Mouse (Mus musculus): Measurements from ENCODE around the gene B3gnt9. TPM values are rescaled to one million over a fixed set of nuclear protein-coding genes. Genes with fewer than 3 reads are reported as not detected.
A peak's percentile ranks its signal among the peaks of the same experiment; 100 is the strongest.

The B3gnt9 gene
- 6.2 TPM for polyA plus RNA-seq (2012; fragmentation: generic; extraction: Trizol)

GRCm38 (mm10) chr8:105254966-105255350, at the start of gene B3gnt9:
B3gnt9 (minus strand) TSS chr8:105255153.
- no peaks in the 10 kb centered on the region for H3K27me3 ChIP-seq (ENCODE audit: control insufficient read depth, insufficient read depth, insufficient read length)
- H3K4me2 ChIP-seq (ENCODE audit: low read depth), result peak within 1 kb of the TSS; percentile 80
- H3ac ChIP-seq (ENCODE audit: control insufficient read depth, insufficient read length), result peak within 1 kb of the TSS; percentile 42
- TF ChIP-seq POLR2AphosphoS2 (IDR thresholded peaks at IDR 0.05; ENCODE audit: insufficient read length, low read depth), result peak; percentile 71
- TF ChIP-seq POLR2A (IDR thresholded peaks at IDR 0.05; ENCODE audit: insufficient read length, low read depth), result peak; percentile 42
- TF ChIP-seq USF1 (IDR thresholded peaks at IDR 0.05; ENCODE audit: low read depth), result peak; percentile 88
- no peak for TF ChIP-seq TCF3 (IDR thresholded peaks at IDR 0.05; ENCODE audit: insufficient read length, low read depth)
- TF ChIP-seq MYOD1 (IDR thresholded peaks at IDR 0.05; ENCODE audit: control insufficient read depth in 1 of 3, insufficient read length in 2 of 3, low read depth in 2 of 3), result peak in 2 of 3 experiments; percentile 30 to 34
- TF ChIP-seq MYOG (IDR thresholded peaks at IDR 0.05; ENCODE audit: control insufficient read depth in 1 of 3, insufficient read depth in 1 of 3, insufficient read length in 2 of 3, low read depth in 2 of 3), result no peak
- peak within 1 kb of the TSS; percentile 25 for H3K4me3 ChIP-seq
- peaks cover 14% of the 10 kb centered on the region for H3K36me3 ChIP-seq (ENCODE audit: control insufficient read depth, insufficient read depth)
- no peaks in the 10 kb centered on the region for H3K79me2 ChIP-seq (ENCODE audit: control insufficient read depth, insufficient read depth)

DNA sequence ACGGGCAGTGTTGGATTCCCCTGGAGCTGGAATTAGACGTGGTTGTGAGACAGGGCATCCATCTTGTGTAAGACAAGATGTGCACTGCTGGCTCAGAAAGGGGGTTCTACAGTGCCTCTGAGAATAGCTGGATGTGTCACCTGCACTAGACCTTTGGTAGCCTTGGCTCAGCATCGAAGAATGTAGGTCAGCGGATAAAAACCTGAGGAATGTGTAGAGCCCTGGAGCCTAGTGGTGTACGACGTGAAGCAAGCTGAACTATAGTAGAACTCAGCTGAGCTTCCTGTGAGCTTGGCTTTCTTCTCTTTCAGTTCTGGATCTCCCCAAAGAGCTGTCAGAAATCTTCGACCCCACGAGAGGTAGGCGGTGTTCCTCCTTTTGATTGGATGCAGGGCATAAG, 48.9 kb upstream of the B3gnt9 start:
- H3K4me2 ChIP-seq (ENCODE audit: low read depth), result no peak overlapping the region
- TF ChIP-seq MYOD1 (IDR thresholded peaks at IDR 0.05; ENCODE audit: control insufficient read depth in 1 of 3, insufficient read length in 2 of 3, low read depth in 2 of 3), result no peak
- TF ChIP-seq E2F4 (IDR thresholded peaks at IDR 0.05; ENCODE audit: insufficient read depth), result no peak
- TF ChIP-seq POLR2A (IDR thresholded peaks at IDR 0.05; ENCODE audit: insufficient read length, low read depth), result no peak
- TF ChIP-seq USF1 (IDR thresholded peaks at IDR 0.05; ENCODE audit: low read depth), result no peak
- no peak for TF ChIP-seq MYOG (IDR thresholded peaks at IDR 0.05; ENCODE audit: control insufficient read depth in 1 of 3, insufficient read depth in 1 of 3, insufficient read length in 2 of 3, low read depth in 2 of 3)
- TF ChIP-seq REST (IDR thresholded peaks at IDR 0.05; ENCODE audit: insufficient read depth, insufficient read length), result no peak
- H3K27me3 ChIP-seq (ENCODE audit: control insufficient read depth, insufficient read depth, insufficient read length), result no peaks in the 10 kb centered on the region
- peaks cover 16% of the 10 kb centered on the region for H3K79me2 ChIP-seq (ENCODE audit: control insufficient read depth, insufficient read depth)
- peaks cover 52% of the 10 kb centered on the region for H3K36me3 ChIP-seq (ENCODE audit: control insufficient read depth, insufficient read depth)
- no peak overlapping the region for H3ac ChIP-seq (ENCODE audit: control insufficient read depth, insufficient read length)
- no peak overlapping the region for H3K4me3 ChIP-seq

DNA sequence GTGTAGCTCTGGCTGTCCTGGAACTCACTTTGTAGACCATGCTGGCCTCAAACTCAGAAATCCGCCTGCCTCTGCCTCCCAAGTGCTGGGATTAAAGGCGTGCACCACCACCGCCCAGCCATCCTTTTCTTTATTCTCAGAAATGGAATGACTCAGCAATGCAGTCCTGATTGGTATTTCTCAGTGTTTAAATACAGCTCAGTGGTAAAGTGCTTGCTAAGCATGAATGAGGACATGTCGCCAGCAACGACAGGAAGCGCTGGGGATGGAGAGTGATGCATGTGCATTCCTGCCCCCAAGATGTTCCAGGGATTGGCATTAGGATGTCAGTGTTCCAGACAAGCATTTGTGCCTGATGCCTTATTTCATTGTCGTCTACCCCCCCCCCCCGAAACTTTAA, 48.4 kb upstream of the B3gnt9 start:
- peaks cover 20% of the 10 kb centered on the region for H3K79me2 ChIP-seq (ENCODE audit: control insufficient read depth, insufficient read depth)
- no peak overlapping the region for H3K4me3 ChIP-seq
- no peak overlapping the region for H3ac ChIP-seq (ENCODE audit: control insufficient read depth, insufficient read length)
- no peak overlapping the region for H3K4me2 ChIP-seq (ENCODE audit: low read depth)
- TF ChIP-seq TCF12 (IDR thresholded peaks at IDR 0.05; ENCODE audit: insufficient read depth, poor library complexity, severe bottlenecking), result no peak
- TF ChIP-seq MYOD1 (IDR thresholded peaks at IDR 0.05; ENCODE audit: control insufficient read depth in 1 of 3, insufficient read length in 2 of 3, low read depth in 2 of 3), result no peak
- no peak for TF ChIP-seq MYOG (IDR thresholded peaks at IDR 0.05; ENCODE audit: control insufficient read depth in 1 of 3, insufficient read depth in 1 of 3, insufficient read length in 2 of 3, low read depth in 2 of 3)
- no peak for TF ChIP-seq MAX (IDR thresholded peaks at IDR 0.05; ENCODE audit: low read depth)
- TF ChIP-seq POLR2A (IDR thresholded peaks at IDR 0.05; ENCODE audit: insufficient read length, low read depth), result no peak
- TF ChIP-seq E2F4 (IDR thresholded peaks at IDR 0.05; ENCODE audit: insufficient read depth), result no peak
- TF ChIP-seq POLR2AphosphoS2 (IDR thresholded peaks at IDR 0.05; ENCODE audit: insufficient read length, low read depth), result no peak
- no peak for TF ChIP-seq REST (IDR thresholded peaks at IDR 0.05; ENCODE audit: insufficient read depth, insufficient read length)
- no peak for TF ChIP-seq TCF3 (IDR thresholded peaks at IDR 0.05; ENCODE audit: insufficient read length, low read depth)
- TF ChIP-seq CEBPB (IDR thresholded peaks at IDR 0.05; ENCODE audit: insufficient read depth, poor library complexity, severe bottlenecking), result no peak
- no peak for TF ChIP-seq USF1 (IDR thresholded peaks at IDR 0.05; ENCODE audit: low read depth)
- H3K36me3 ChIP-seq (ENCODE audit: control insufficient read depth, insufficient read depth), result peaks cover 48% of the 10 kb centered on the region
- no peaks in the 10 kb centered on the region for H3K27me3 ChIP-seq (ENCODE audit: control insufficient read depth, insufficient read depth, insufficient read length)

GRCm38 (mm10) chr8:105299962-105300361, 45.0 kb upstream of the B3gnt9 start:
- no peaks in the 10 kb centered on the region for H3K27me3 ChIP-seq (ENCODE audit: control insufficient read depth, insufficient read depth, insufficient read length)
- no peak overlapping the region for H3ac ChIP-seq (ENCODE audit: control insufficient read depth, insufficient read length)
- peaks cover 48% of the 10 kb centered on the region for H3K36me3 ChIP-seq (ENCODE audit: control insufficient read depth, insufficient read depth)
- TF ChIP-seq REST (IDR thresholded peaks at IDR 0.05; ENCODE audit: insufficient read depth, insufficient read length), result no peak
- H3K4me2 ChIP-seq (ENCODE audit: low read depth), result peak overlapping the region; percentile 82
- peak overlapping the region; percentile 93 for H3K4me3 ChIP-seq
- H3K79me2 ChIP-seq (ENCODE audit: control insufficient read depth, insufficient read depth), result peaks cover 32% of the 10 kb centered on the region

GRCm38 (mm10) chr8:105298351-105299252, 43.6 kb upstream of the B3gnt9 start:
- Histone ChIP-seq H3K4me2 (ENCODE audit: low read depth) (peak overlapping the region; percentile 82), H3ac (ENCODE audit: control insufficient read depth, insufficient read length) (peak overlapping the region; percentile 57), H3K79me2 (ENCODE audit: control insufficient read depth, insufficient read depth) (peaks cover 32% of the 10 kb centered on the region), H3K36me3 (ENCODE audit: control insufficient read depth, insufficient read depth) (peaks cover 42% of the 10 kb centered on the region), H3K4me3 (peak overlapping the region; percentile 93), H3K27me3 (ENCODE audit: control insufficient read depth, insufficient read depth, insufficient read length) (no peaks in the 10 kb centered on the region)
- TF ChIP-seq MYOG (IDR thresholded peaks at IDR 0.05; ENCODE audit: control insufficient read depth in 1 of 3, insufficient read depth in 1 of 3, insufficient read length in 2 of 3, low read depth in 2 of 3) (peak; percentile 64 to 92 (median 69)), E2F4 (IDR thresholded peaks at IDR 0.05; ENCODE audit: insufficient read depth) (no peak), USF1 (IDR thresholded peaks at IDR 0.05; ENCODE audit: low read depth) (no peak), REST (IDR thresholded peaks at IDR 0.05; ENCODE audit: insufficient read depth, insufficient read length) (no peak), POLR2A (IDR thresholded peaks at IDR 0.05; ENCODE audit: insufficient read length, low read depth) (peak; percentile 33), MAX (IDR thresholded peaks at IDR 0.05; ENCODE audit: low read depth) (no peak), TCF12 (IDR thresholded peaks at IDR 0.05; ENCODE audit: insufficient read depth, poor library complexity, severe bottlenecking) (peak; percentile 96), SRF (IDR thresholded peaks at IDR 0.05; ENCODE audit: control insufficient read depth, insufficient read length, low read depth) (no peak), TCF3 (IDR thresholded peaks at IDR 0.05; ENCODE audit: insufficient read length, low read depth) (no peak), MYOD1 (IDR thresholded peaks at IDR 0.05; ENCODE audit: control insufficient read depth in 1 of 3, insufficient read length in 2 of 3, low read depth in 2 of 3) (peak in 2 of 3 experiments; percentile 71 to 82), CEBPB (IDR thresholded peaks at IDR 0.05; ENCODE audit: insufficient read depth, poor library complexity, severe bottlenecking) (no peak), POLR2AphosphoS2 (IDR thresholded peaks at IDR 0.05; ENCODE audit: insufficient read length, low read depth) (peak; percentile 33)

Measured in myocyte (in vitro differentiated cells).